Mouse (Mus musculus) G1E (cell line): ENCODE measurements around the gene Nlgn1. TPM values are rescaled to one million over a fixed set of nuclear protein-coding genes. Genes with fewer than 3 reads are reported as not detected.

Source experiments
- ATAC-seq: 2 replicates; pipeline ENCODE4 v1.8.0; 2016; ENCODE audit warnings: mild to moderate bottlenecking; ENCODE audit not compliant: insufficient number of reproducible peaks, poor library complexity, low FRiP score, severe bottlenecking; ENCODE audit errors: extremely low read depth
- DNase-seq: peaks from one replicate; pipeline ENCODE4 v3.0.0; 2012; ENCODE audit warnings: low spot score
- H3K27me3 ChIP-seq: 2 replicates; pipeline ENCODE4 v1.6.1; 2012; ENCODE audit warnings: mild to moderate bottlenecking, low read length, inconsistent platforms; ENCODE audit not compliant: insufficient read depth
- H3K36me3 ChIP-seq: replicated peaks from 2 replicates; pipeline ENCODE3; 2012; ENCODE audit warnings: mild to moderate bottlenecking, inconsistent platforms
- H3K4me1 ChIP-seq: 2 replicates; pipeline ENCODE4 v1.6.1; 2012; ENCODE audit warnings: low read depth, low read length, inconsistent platforms, mixed read lengths; ENCODE audit not compliant: insufficient read depth
- H3K4me3 ChIP-seq: 2 replicates; pipeline ENCODE4 v1.5.1; 2012; ENCODE audit warnings: low read depth, mild to moderate bottlenecking, inconsistent platforms, low read length, moderate library complexity, mixed read lengths
- H3K9me3 ChIP-seq: replicated peaks from 2 replicates; pipeline ENCODE4 v1.6.1; 2012; ENCODE audit warnings: inconsistent platforms
- CTCF ChIP-seq: IDR thresholded peaks from 2 replicates; pipeline ENCODE4 v1.5.1; 2012; ENCODE audit warnings: low read depth, low read length, inconsistent platforms, mixed read lengths
- GATA1 ChIP-seq: IDR thresholded peaks from 2 replicates; pipeline ENCODE4 v1.6.1; 2012; ENCODE audit warnings: borderline replicate concordance, low read length, inconsistent platforms, mixed read lengths
- GATA2 ChIP-seq: IDR thresholded peaks from 2 replicates; pipeline ENCODE4 v1.6.1; 2012; ENCODE audit warnings: low read depth, low read length, inconsistent platforms, borderline replicate concordance
- POLR2AphosphoS5 ChIP-seq: IDR thresholded peaks from 2 replicates; pipeline ENCODE4 v1.6.1; 2012; ENCODE audit warnings: low read depth, low read length, inconsistent platforms; ENCODE audit not compliant: insufficient replicate concordance
- TAL1 ChIP-seq: conservative IDR thresholded peaks from 2 replicates; pipeline ENCODE4 v1.6.1; 2012; ENCODE audit warnings: low read depth, low read length, inconsistent platforms, mixed read lengths
- polyA plus RNA-seq: library from polyadenylated mRNA; stranded (reverse); fragments of >175 nt; gene quantifications from 2 replicates; pipeline ENCODE4 v1.2.3, GENCODE M21; 2012
- total RNA-seq, 2 experiments: library from RNA; stranded (forward) in 1 of 2; stranded (reverse) in 1 of 2; fragments of 200-1000 nt in 1 of 2; fragments of >200 nt in 1 of 2; fragmentation: Nextera tagmentation in 1 of 2; gene quantifications; 2 replicates each; pipeline ENCODE4 v1.2.3; 2014 to 2017

The Nlgn1 gene
- total and polyA plus RNA-seq, 3 experiments = 0.11 TPM; not detected in 2

GRCm38 (mm10) chr3:26050769-26051168 is 281.5 kb downstream of the Nlgn1 start:
- no peak for DNase-seq
- no peaks in the 10 kb centered on the region for H3K9me3 ChIP-seq
- 0 out of 2 replicates have a peak, but pooled peaks cover 4% of the 10 kb centered on the region for H3K27me3 ChIP-seq
- no peaks in the 10 kb centered on the region for H3K36me3 ChIP-seq
- ATAC-seq = no peak
- no peaks in the 10 kb centered on the region; the same call in 1 of the 2 replicates for H3K4me1 ChIP-seq
- no peak overlapping the region for H3K4me3 ChIP-seq
- TF ChIP-seq TAL1 (no peak), GATA1 (no peak), POLR2AphosphoS5 (no peak), CTCF (no peak), GATA2 (no peak)

DNA sequence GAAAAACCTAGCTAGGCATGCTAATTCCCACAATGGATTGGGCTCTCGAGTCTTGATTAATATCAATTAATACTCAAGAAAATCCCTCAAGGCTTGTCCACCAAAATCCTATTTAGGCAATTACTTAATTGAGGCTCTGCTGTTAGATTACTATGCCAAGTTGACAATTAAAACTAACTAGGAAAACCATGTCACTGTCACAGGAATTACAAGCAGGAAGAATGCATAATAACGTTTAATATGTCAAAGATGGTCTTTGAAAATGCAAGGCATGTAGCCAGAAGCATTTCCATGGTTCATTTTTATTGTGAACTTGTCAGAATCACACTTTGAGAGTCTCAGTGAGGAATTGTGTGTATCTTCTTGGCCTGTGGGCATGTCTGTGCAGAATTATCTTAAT is 289.3 kb downstream of the Nlgn1 start:
- ATAC-seq (no peak), DNase-seq (no peak)
- Histone ChIP-seq H3K27me3 (no peaks in the 10 kb centered on the region), H3K36me3 (no peaks in the 10 kb centered on the region), H3K9me3 (no peaks in the 10 kb centered on the region), H3K4me1 (no peaks in the 10 kb centered on the region; the same call in 1 of the 2 replicates), H3K4me3 (no peak overlapping the region)
- TF ChIP-seq CTCF = no peak
- no peak for TF ChIP-seq TAL1
- TF ChIP-seq GATA2 = no peak

GRCm38 (mm10) chr3:26039696-26040095 is 292.6 kb downstream of the Nlgn1 start:
- H3K27me3 ChIP-seq = no peaks in the 10 kb centered on the region
- no peaks in the 10 kb centered on the region for H3K9me3 ChIP-seq
- H3K36me3 ChIP-seq = no peaks in the 10 kb centered on the region
- ATAC-seq (no peak), DNase-seq (no peak)
- TF ChIP-seq CTCF = no peak
- no peak for TF ChIP-seq GATA1
- no peak for TF ChIP-seq GATA2
- no peak for TF ChIP-seq TAL1
- no peak for TF ChIP-seq POLR2AphosphoS5
- H3K4me3 ChIP-seq = no peak overlapping the region
- no peaks in the 10 kb centered on the region for H3K4me1 ChIP-seq

DNA sequence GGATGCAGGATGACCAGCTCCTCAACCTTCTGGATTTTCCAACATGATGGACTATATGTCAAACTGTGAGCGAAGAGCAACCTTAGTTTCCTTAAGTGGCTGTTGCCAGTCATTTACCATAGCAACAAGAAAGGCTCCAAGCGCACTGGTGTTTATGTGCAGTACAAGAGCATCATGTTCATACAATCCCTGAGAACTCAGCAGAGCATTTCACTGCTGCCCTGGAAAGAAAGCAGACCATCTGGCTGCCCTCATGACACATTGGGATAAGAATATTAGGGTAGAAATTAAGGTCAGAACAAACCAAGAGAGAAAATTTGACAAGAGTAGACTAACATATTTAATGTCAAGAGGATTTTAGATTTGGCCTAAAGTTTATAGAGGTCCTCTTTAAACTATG is 306.2 kb downstream of the Nlgn1 start:
- TF ChIP-seq GATA2 (no peak), CTCF (no peak), POLR2AphosphoS5 (no peak), GATA1 (no peak)
- H3K4me1 ChIP-seq = no peaks in the 10 kb centered on the region
- ATAC-seq (no peak), DNase-seq (no peak)
- H3K27me3 ChIP-seq = no peaks in the 10 kb centered on the region
- H3K36me3 ChIP-seq = no peaks in the 10 kb centered on the region
- no peaks in the 10 kb centered on the region for H3K9me3 ChIP-seq
- no peak overlapping the region for H3K4me3 ChIP-seq

DNA sequence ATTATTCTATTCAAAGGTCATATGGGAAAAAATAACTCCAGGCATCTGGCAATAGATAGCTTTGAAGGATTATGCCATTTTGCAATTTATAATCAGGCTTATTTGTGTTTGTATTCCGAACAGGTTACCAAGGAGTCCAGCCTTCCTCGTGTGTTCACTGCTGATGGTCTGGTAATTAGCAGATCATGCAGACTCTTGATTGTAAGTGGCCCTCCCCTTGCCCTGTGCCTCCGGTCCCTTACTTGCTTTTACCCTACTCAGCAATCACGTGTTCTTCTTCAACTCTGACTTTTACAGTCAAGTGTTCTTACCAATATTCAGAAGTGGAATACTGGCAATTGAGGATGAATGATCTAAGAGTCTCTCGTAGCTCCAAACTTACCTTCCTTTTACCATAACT is 309.0 kb downstream of the Nlgn1 start:
- DNase-seq (no peak), ATAC-seq (no peak)
- Histone ChIP-seq H3K27me3 (no peaks in the 10 kb centered on the region), H3K9me3 (no peaks in the 10 kb centered on the region), H3K4me3 (no peak overlapping the region), H3K4me1 (no peaks in the 10 kb centered on the region), H3K36me3 (no peaks in the 10 kb centered on the region)
- no peak for TF ChIP-seq POLR2AphosphoS5
- no peak for TF ChIP-seq GATA2
- TF ChIP-seq TAL1 = no peak
- no peak for TF ChIP-seq GATA1

- Histone ChIP-seq H3K36me3 (no peaks in the 10 kb centered on the region), H3K9me3 (no peaks in the 10 kb centered on the region), H3K4me3 (no peak overlapping the region), H3K27me3 (no peaks in the 10 kb centered on the region), H3K4me1 (no peaks in the 10 kb centered on the region)
- ATAC-seq = no peak
- no peak for TF ChIP-seq POLR2AphosphoS5
- no peak for DNase-seq
Measured at GRCm38 (mm10) chr3:26021632-26022184, 310.6 kb downstream of the Nlgn1 start.
